Mouse (Mus musculus): ENCODE data around the gene Polr2a. TPM values are rescaled to one million over a fixed set of nuclear protein-coding genes. Genes with fewer than 3 reads are reported as not detected.

Polr2a gene
- total RNA-seq, 2 experiments from 2014 or later: 54.3 to 54.4 TPM

GRCm38 (mm10) chr11:69793429-69793828 is 35.0 kb upstream of the Polr2a start:
- intact Hi-C loops (cut with DNase I): no loop called here
- DNase-seq (ENCODE audit: low spot score in 2 of 2): no peak

- DNase-seq (ENCODE audit: low spot score in 2 of 2): no peak
- intact Hi-C loops (cut with DNase I): no loop called here
These were observed 33.0 kb upstream of the Polr2a start for GRCm38 (mm10) chr11:69791420-69791819.

- intact Hi-C loops (cut with DNase I): no loop called here
- no peak for DNase-seq (ENCODE audit: low spot score in 2 of 2)
These were observed 31.0 kb upstream of the Polr2a start for GRCm38 (mm10) chr11:69789431-69789830.

- intact Hi-C loops (cut with DNase I): no loop called here
These were observed 28.9 kb upstream of the Polr2a start for GRCm38 (mm10) chr11:69787306-69787705.

GRCm38 (mm10) chr11:69784793-69785272 is 26.4 kb upstream of the Polr2a start:
- no peak for DNase-seq (ENCODE audit: low spot score in 2 of 2)
- intact Hi-C loops (cut with DNase I): no loop called here

More at GRCm38 (mm10) chr11:69787306-69787705, 28.9 kb upstream of the Polr2a start:
- DNase-seq (ENCODE audit: low spot score in 2 of 2): no peak

- intact Hi-C loops (cut with DNase I): no loop called here
- no peak for DNase-seq (ENCODE audit: low spot score in 2 of 2)
These were observed 23.4 kb upstream of the Polr2a start for GRCm38 (mm10) chr11:69781828-69782227.

- intact Hi-C loops (cut with DNase I): no loop called here
These were observed 20.5 kb upstream of the Polr2a start for GRCm38 (mm10) chr11:69778985-69779384.

GRCm38 (mm10) chr11:69778258-69778982 is 20.0 kb upstream of the Polr2a start:
- intact Hi-C loops (cut with DNase I): no loop called here
- no peak for DNase-seq (ENCODE audit: low spot score in 2 of 2)

More at GRCm38 (mm10) chr11:69778985-69779384, 20.5 kb upstream of the Polr2a start:
- DNase-seq (ENCODE audit: low spot score in 2 of 2): no peak

- intact Hi-C loops (cut with DNase I): no loop called here
- DNase-seq (ENCODE audit: low spot score in 2 of 2): no peak
These were observed 19.2 kb upstream of the Polr2a start for GRCm38 (mm10) chr11:69777504-69778257.

- intact Hi-C loops (cut with DNase I): no loop called here
These were observed 18.1 kb upstream of the Polr2a start for GRCm38 (mm10) chr11:69776488-69776887.

GRCm38 (mm10) chr11:69775716-69776115 is 17.3 kb upstream of the Polr2a start:
- no peak for DNase-seq (ENCODE audit: low spot score in 2 of 2)
- intact Hi-C loops (cut with DNase I): no loop called here

More at GRCm38 (mm10) chr11:69776488-69776887, 18.1 kb upstream of the Polr2a start:
- DNase-seq (ENCODE audit: low spot score in 2 of 2): no peak

- intact Hi-C loops (cut with DNase I): no loop called here
- DNase-seq (ENCODE audit: low spot score in 2 of 2): no peak
These were observed 16.5 kb upstream of the Polr2a start for GRCm38 (mm10) chr11:69774961-69775360.

- no peak for DNase-seq (ENCODE audit: low spot score in 2 of 2)
- intact Hi-C loops (cut with DNase I): no loop called here
These were observed 9.1 kb upstream of the Polr2a start for GRCm38 (mm10) chr11:69767625-69767909.

- intact Hi-C loops (cut with DNase I): no loop called here
- DNase-seq (ENCODE audit: low spot score in 2 of 2): no peak
These were observed 8.6 kb upstream of the Polr2a start for GRCm38 (mm10) chr11:69766872-69767624.

- peak; percentile 71 to 82 for DNase-seq (ENCODE audit: low spot score in 2 of 2)
- intact Hi-C loops (cut with DNase I): no loop called here
These were observed 7.7 kb upstream of the Polr2a start for GRCm38 (mm10) chr11:69766126-69766609.

- intact Hi-C loops (cut with DNase I): loop anchor here (2.0 kb wide), 1 partner anchor 37 kb away; no protein-coding TSS in a partner anchor
- no peak for DNase-seq (ENCODE audit: low spot score in 2 of 2)
These were observed 7.0 kb upstream of the Polr2a start, which contains the start of gene Zbtb4 for GRCm38 (mm10) chr11:69765221-69766125. TSS of gene Zbtb4 (plus strand) at chr11:69765912.

GRCm38 (mm10) chr11:69763551-69763950 is 5.1 kb upstream of the Polr2a start:
- DNase-seq (ENCODE audit: low spot score in 2 of 2): no peak
- intact Hi-C loops (cut with DNase I): no loop called here

GRCm38 (mm10) chr11:69761868-69762267 is 3.4 kb upstream of the Polr2a start, which contains the start of gene Slc35g3:
TSS of gene Slc35g3 (minus strand) at chr11:69761968.
- intact Hi-C loops (cut with DNase I): no loop called here
- no peak for DNase-seq (ENCODE audit: low spot score in 2 of 2)

- intact Hi-C loops (cut with DNase I): no loop called here
- DNase-seq (ENCODE audit: low spot score in 2 of 2): no peak
These were observed 2.4 kb upstream of the Polr2a start for GRCm38 (mm10) chr11:69760901-69761200.

All from left cerebral cortex, postnatal 14 days (tissue).